Mouse (Mus musculus) intestine, postnatal 0 days (tissue): ENCODE measurements around the gene Ech1. TPM values are rescaled to one million over a fixed set of nuclear protein-coding genes. Genes with fewer than 3 reads are reported as not detected.

Experiments
- ATAC-seq: fragments of 200-750 bp; cut with Nextera tagmentation; 2 replicates; pipeline ENCODE4 v1.8.0; 2017; ENCODE audit warnings: mild to moderate bottlenecking, moderate TSS enrichment, moderate library complexity
- H3K27ac ChIP-seq: fragments of 300-500 bp; sonication (generic); 2 replicates; pipeline ENCODE4 v1.5.1; 2014; ENCODE audit warnings: mild to moderate bottlenecking, low read depth, low read length, moderate library complexity
- H3K27me3 ChIP-seq: fragments of 300-500 bp; sonication (generic); replicated peaks from 2 replicates; pipeline ENCODE4 v1.6.1; 2014; ENCODE audit warnings: low read length, mixed read lengths; ENCODE audit not compliant: control insufficient read depth, insufficient read depth
- H3K36me3 ChIP-seq: fragments of 300-500 bp; sonication (generic); 2 replicates; pipeline ENCODE4 v1.6.1; 2014; ENCODE audit warnings: mild to moderate bottlenecking, moderate library complexity; ENCODE audit not compliant: control insufficient read depth, insufficient read depth
- H3K4me1 ChIP-seq: fragments of 300-500 bp; sonication (generic); replicated peaks from 2 replicates; pipeline ENCODE4 v1.6.1; 2014; ENCODE audit warnings: antibody characterized with exemption, low read length, mixed read lengths; ENCODE audit not compliant: control insufficient read depth, insufficient read depth
- H3K4me2 ChIP-seq: fragments of 300-500 bp; sonication (generic); replicated peaks from 2 replicates; pipeline ENCODE4 v1.6.1; 2014; ENCODE audit warnings: low read depth, mild to moderate bottlenecking, moderate library complexity
- H3K4me3 ChIP-seq: fragments of 300-500 bp; sonication (generic); 2 replicates; pipeline ENCODE4 v1.5.1; 2014; ENCODE audit warnings: low read depth, low read length
- H3K9ac ChIP-seq: fragments of 300-500 bp; sonication (generic); 2 replicates; pipeline ENCODE4 v1.6.1; 2014; ENCODE audit warnings: mild to moderate bottlenecking, low read depth, low read length
- H3K9me3 ChIP-seq: fragments of 300-500 bp; sonication (generic); 2 replicates; pipeline ENCODE4 v1.6.1; 2016; ENCODE audit warnings: mixed run types; ENCODE audit not compliant: control insufficient read depth
- CTCF ChIP-seq: sonication (generic); IDR thresholded peaks from 2 replicates; pipeline ENCODE4 v1.5.1; 2016; ENCODE audit warnings: low read depth, mild to moderate bottlenecking, control low read depth, antibody characterized with exemption, moderate library complexity
- WGBS: fragments of 180-500 bp; shearing (Covaris S2); extraction: QIAGEN DNeasy Blood & Tissue Kit; methylation state at CpG from one replicate; pipeline ENCODE4 v1.1.7; 2014; 5-methylcytosine and 5-hydroxymethylcytosine counted together
- polyA plus RNA-seq: library from polyadenylated mRNA; unstranded; fragments of >200 nt; fragmentation: Nextera tagmentation; extraction: Ambion mirVana; gene quantifications from 2 replicates; pipeline ENCODE4 v1.2.1, GENCODE M21; 2015

The Ech1 gene
- polyA plus RNA-seq, 1 experiment from 2014 or later, result 426 TPM

DNA sequence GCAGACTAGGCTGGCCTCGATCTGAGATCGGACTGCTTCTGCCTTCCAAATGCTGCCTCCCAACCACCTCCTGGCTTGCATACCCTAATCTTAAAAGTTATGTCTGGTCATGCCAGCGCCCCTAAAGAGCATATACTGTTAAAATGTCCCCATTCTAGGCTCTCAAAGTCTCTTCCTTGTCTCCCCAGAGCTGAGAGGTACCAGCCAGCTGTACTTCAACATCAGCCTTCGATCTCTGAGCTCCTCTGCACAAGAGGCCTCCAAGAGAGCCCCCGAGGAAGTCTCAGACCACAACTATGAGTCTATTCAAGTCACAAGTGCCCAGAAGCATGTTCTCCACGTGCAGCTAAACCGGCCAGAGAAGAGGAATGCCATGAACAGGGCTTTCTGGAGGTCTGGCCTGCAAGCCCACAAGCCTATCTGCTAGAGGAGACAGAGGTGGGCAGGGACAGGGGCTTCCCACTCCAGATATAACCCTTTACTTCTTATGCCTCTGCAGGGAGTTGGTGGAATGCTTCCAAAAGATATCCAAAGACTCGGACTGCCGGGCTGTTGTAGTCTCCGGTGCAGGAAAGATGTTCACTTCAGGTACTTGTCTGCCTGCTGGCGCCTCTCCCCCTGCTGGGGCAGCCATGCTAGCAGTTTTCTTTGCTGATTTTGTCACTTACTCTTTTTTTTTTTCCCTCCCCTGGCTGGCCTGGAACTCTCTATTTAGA, 827 bp downstream of the Ech1 start:
- Histone ChIP-seq H3K9me3 (no peaks in the 10 kb centered on the region), H3K27me3 (no peaks in the 10 kb centered on the region), H3K9ac (peak overlapping the region; percentile 65), H3K4me2 (peak overlapping the region; percentile 67), H3K27ac (peak overlapping the region; percentile 76), H3K36me3 (peaks cover 48% of the 10 kb centered on the region), H3K4me1 (no peaks in the 10 kb centered on the region), H3K4me3 (peak overlapping the region; percentile 46)
- TF ChIP-seq CTCF, result peak; percentile 45; the same call in 1 of the 2 replicates
- no peak for ATAC-seq
- WGBS, result 25% methylated on average over 11 of the region's 11 CpGs

DNA sequence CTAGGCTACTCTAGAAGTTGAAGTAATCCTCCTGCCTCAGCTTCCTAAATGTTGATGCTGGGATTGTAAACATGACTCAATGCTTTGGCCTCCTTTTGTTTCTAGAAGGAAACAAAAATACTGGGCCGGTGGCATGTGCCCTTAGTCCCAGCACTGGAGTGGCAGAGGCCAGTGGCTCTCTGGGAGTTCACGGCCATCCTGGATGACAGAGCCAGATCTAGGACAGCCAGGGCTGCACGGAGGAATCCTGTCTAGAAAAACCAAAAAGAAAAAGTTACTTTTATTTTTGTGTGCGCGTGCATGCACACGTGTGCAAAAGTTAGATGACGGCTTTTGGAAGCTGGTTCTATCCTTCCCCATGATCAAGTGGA, 1.4 kb downstream of the Ech1 start:
- Histone ChIP-seq H3K36me3 (peaks cover 48% of the 10 kb centered on the region), H3K4me3 (0 out of 2 replicates have a peak overlapping the region, but pooled peaks have one; percentile 46), H3K4me1 (no peaks in the 10 kb centered on the region), H3K4me2 (peak overlapping the region; percentile 67), H3K9me3 (no peaks in the 10 kb centered on the region), H3K9ac (no peak overlapping the region), H3K27me3 (no peaks in the 10 kb centered on the region), H3K27ac (peak overlapping the region; percentile 76)
- no peak for ATAC-seq
- WGBS, result 81% methylated on average over 7 of the region's 7 CpGs
- no peak for TF ChIP-seq CTCF

DNA sequence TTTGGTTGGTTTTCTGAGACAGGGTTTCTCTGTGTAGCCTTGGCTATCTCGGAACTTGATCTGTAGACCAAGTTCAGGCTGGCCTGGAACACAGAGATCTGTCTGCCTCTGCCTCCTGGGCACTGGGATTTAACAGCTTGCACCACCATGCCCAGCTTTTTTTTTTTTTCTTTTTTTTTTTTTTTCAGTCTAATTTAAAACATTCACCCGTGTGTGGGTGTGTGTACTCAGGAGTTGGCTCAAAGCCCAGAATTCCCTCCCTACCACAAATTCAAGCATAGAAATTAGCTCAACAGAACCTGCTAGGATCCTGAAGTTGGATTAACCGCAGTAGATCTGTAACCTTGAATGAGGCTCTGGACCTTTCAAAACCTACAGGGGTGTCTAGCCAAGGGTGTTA, 2.3 kb downstream of the Ech1 start:
- TF ChIP-seq CTCF, result no peak
- peaks cover 43% of the 10 kb centered on the region for H3K36me3 ChIP-seq
- no peaks in the 10 kb centered on the region for H3K9me3 ChIP-seq
- WGBS, result 30% methylated on average over 3 of the region's 3 CpGs
- H3K27me3 ChIP-seq, result no peaks in the 10 kb centered on the region
- no peak overlapping the region for H3K4me3 ChIP-seq
- no peak for ATAC-seq
- no peak overlapping the region for H3K4me2 ChIP-seq
- no peaks in the 10 kb centered on the region; the same call in 1 of the 2 replicates for H3K4me1 ChIP-seq
- no peak overlapping the region for H3K27ac ChIP-seq
- H3K9ac ChIP-seq, result no peak overlapping the region

DNA sequence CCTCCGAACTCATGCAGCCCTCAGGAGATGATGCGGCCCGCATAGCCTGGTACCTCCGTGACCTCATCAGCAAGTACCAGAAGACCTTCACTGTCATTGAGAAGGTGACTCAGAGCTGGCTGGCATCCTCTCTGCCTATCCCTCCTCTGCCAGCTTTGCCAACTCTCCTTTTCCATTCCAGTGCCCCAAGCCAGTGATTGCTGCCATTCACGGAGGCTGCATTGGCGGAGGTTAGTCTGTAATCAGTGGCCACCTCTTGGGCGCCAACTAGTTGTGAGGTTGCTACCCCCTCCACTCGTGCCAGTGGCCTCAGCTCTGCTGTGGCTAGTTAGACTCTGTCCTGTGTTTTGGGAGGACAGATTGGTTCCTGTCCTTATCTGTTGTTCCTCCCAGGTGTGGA, 4.8 kb downstream of the Ech1 start:
- H3K4me2 ChIP-seq, result no peak overlapping the region
- H3K9ac ChIP-seq, result no peak overlapping the region
- peaks cover 36% of the 10 kb centered on the region for H3K36me3 ChIP-seq
- no peak for TF ChIP-seq CTCF
- no peaks in the 10 kb centered on the region for H3K9me3 ChIP-seq
- 92% methylated on average over 8 of the region's 8 CpGs for WGBS
- H3K4me3 ChIP-seq, result no peak overlapping the region
- no peaks in the 10 kb centered on the region; the same call in 1 of the 2 replicates for H3K4me1 ChIP-seq
- no peak for ATAC-seq
- H3K27ac ChIP-seq, result no peak overlapping the region
- no peaks in the 10 kb centered on the region for H3K27me3 ChIP-seq

DNA sequence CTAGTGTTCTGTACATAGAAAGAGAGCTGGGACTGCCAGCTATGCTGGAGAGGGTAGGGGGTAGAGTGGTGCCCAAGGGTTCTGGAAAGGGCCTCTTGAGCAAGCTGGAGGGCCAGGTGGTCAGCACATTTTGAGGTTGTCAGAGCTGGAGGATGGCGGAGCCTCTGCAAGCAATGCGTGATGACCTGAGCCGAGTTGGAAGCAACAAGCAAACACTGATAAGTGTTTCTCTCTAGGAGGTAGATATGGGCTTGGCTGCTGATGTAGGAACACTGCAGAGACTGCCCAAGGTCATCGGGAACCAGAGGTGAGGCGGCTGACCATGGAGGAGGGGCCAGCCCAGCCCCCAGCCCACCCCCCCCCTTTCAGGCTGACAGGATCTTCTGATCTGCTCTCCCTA, 6.0 kb downstream of the Ech1 start:
- Histone ChIP-seq H3K27me3 (no peaks in the 10 kb centered on the region), H3K36me3 (peaks cover 39% of the 10 kb centered on the region), H3K4me2 (no peak overlapping the region), H3K9ac (no peak overlapping the region), H3K9me3 (no peaks in the 10 kb centered on the region), H3K27ac (peak overlapping the region; percentile 94), H3K4me3 (no peak overlapping the region), H3K4me1 (no peaks in the 10 kb centered on the region; the same call in 1 of the 2 replicates)
- no peak for ATAC-seq
- WGBS, result 33% methylated on average over 5 of the region's 5 CpGs
- no peak for TF ChIP-seq CTCF

DNA sequence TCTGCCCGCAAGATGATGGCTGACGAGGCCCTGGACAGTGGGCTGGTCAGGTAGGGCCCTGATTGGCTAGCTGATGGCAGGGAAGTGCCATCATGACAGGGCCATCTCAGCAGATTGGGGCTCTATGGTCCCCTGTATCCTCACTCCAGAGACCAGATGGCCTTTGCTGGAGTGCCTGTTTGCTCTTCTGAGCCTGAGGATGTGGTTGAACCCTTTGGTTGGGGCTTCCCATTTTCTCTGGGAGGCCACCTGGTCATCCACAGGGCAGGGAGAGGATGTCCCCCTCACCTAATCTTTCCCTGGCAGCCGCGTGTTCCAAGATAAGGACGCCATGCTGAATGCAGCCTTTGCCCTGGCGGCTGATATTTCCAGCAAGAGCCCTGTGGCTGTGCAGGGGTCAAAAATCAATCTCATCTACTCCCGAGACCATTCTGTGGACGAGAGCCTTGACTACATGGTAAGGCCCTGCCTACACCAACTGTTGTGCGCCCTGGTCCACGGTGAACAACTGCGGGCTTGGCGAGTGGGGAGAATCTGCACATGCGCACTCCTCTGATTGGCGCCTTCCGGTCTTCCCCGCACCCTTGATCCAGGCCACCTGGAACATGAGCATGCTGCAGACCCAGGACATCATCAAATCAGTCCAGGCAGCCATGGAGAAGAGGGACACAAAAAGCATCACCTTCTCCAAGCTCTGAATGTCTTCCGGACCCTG, 6.6 kb downstream of the Ech1 start:
- WGBS, result 49% methylated on average over 17 of the region's 17 CpGs
- Histone ChIP-seq H3K36me3 (peaks cover 37% of the 10 kb centered on the region), H3K4me3 (no peak overlapping the region), H3K27ac (peak overlapping the region; percentile 94), H3K9me3 (no peaks in the 10 kb centered on the region), H3K9ac (0 out of 2 replicates have a peak overlapping the region, but pooled peaks have one; percentile 11), H3K4me1 (no peaks in the 10 kb centered on the region; the same call in 1 of the 2 replicates), H3K4me2 (peak overlapping the region; percentile 37), H3K27me3 (no peaks in the 10 kb centered on the region)
- peak; percentile 37 for ATAC-seq
- no peak for TF ChIP-seq CTCF
